Mouse (Mus musculus): ENCODE data around the gene Gm3336. TPM values are rescaled to one million over a fixed set of nuclear protein-coding genes. Genes with fewer than 3 reads are reported as not detected.

Gene Gm3336
- total RNA-seq, 2 experiments from 2014 or later: not detected

DNA sequence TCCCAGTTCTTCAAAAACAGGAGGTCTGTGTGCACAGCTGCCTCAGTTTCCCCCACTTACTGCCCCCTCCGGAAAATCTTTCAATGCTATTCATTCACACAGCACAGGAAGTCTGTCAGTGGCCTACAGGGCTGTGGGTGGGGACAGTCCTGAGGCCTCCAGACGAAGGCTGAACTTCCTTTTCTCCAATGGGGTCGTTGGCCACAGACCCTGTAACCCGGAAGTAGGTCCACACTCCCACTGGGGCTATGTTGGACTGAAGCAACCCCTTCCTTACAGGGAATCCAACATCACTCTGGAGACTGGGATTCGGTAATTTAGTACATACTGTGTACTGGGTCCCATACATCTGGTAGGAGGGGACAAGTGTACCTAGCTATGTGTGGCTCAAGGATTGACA is 24.7 kb upstream of the Gm3336 start:
- DNase-seq: no peak
- intact Hi-C loops (cut with DNase I): loop anchor here (2.0 kb wide), 1 partner anchor 19 kb away; no protein-coding TSS in a partner anchor

- DNase-seq: peak; percentile 56 to 63
- intact Hi-C loops (cut with DNase I): loop anchor here (2.0 kb wide), 1 partner anchor 21 kb away; no protein-coding TSS in a partner anchor
These were observed 22.9 kb upstream of the Gm3336 start for GRCm38 (mm10) chr8:70695318-70696018.

DNA sequence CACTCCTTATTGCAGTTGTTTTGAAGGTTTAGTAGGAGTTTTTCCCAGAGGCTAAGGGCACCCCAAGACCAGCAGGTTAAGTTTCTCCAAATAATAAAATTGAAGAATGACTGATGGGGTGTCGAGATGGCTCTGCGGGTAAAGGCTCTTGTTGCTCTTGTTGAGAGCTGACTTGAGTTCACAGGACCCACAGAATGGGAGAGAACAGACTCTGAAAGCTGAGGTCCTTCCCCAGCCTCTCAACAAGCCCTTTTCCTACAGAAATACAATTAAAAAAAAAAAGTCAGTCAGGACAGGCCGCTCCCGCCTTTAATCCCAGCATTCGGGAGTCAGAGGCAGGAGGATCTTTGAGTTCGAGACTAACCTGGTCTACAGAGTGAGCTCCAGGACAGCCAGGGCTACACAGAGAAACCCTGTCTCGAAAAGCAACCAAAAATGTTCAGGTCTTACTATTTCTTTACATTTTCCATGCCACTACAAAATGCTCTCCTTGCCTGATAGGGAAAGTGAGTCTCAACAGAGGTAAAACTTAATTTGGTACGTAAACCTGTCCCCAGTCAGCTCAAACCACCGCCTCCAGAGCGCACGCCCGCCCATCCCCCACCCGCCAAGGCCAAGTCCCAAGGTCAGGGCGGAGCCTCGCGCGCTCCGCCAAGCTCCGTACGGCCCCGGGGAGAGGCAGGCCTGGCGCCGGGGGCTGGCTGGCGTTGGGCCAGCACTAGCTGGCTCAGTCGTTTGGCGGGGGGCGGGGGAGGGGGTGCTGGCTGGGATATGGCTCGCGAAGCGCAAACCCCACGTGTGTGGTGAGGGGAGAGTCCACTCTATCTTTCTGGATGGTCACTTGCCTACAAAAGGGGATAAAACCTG is 22.1 kb upstream of the Gm3336 start:
- peak; percentile 84 for DNase-seq

GRCm38 (mm10) chr8:70696946-70697345 is 21.4 kb upstream of the Gm3336 start:
- no peak for DNase-seq

More for the DNA sequence above, 22.1 kb upstream of the Gm3336 start:
- intact Hi-C loops (cut with DNase I): no loop called here

GRCm38 (mm10) chr8:70697366-70698250 is 20.7 kb upstream of the Gm3336 start:
- intact Hi-C loops (cut with DNase I): no loop called here

More at GRCm38 (mm10) chr8:70696946-70697345, 21.4 kb upstream of the Gm3336 start:
- intact Hi-C loops (cut with DNase I): no loop called here

DNA sequence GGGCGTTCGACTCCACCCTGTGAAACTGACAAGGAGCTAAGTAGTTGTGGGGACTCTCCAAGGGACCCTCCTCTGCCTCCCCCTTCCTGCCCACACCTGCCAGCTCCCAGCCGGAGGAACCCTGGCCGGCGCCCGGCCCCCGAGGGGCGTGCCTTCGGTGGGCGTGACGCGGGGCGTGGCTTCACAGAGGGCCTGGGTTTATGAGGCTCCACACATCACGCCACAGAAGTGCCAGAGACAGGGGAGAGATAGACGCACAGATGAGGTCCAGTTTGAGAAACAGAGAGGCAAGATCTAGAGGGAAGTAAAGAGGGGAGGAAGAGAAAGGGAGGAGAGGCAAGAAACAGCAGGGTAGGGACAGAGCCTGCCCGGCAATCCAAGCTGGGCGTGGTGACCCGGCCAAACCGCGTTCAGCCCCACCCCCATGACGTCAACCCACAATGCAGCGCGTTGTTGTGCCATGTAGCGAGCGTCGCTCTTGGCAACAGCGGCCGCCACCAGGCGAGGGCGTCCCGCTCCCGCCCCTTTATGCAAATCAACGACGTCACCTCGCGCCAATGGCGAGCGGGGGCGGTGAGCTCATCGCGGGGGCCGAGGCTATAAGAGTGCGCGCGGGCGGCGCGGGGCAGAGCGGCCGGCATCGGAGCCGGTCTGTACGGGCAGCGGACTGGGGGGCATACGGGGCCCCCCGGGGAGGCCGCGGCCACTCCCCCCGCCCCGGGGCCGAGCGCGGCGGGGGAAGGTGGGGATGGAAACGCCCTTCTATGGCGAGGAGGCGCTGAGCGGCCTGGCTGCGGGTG is 19.8 kb upstream of the Gm3336 start, which contains the start of gene Jund:
Gene Jund, plus strand, starts transcription at position 640 of the 800 bp plus-strand sequence.
- intact Hi-C loops (cut with DNase I): no loop called here
- peak; percentile 100 for DNase-seq

More at GRCm38 (mm10) chr8:70697366-70698250, 20.7 kb upstream of the Gm3336 start:
- DNase-seq: no peak

DNA sequence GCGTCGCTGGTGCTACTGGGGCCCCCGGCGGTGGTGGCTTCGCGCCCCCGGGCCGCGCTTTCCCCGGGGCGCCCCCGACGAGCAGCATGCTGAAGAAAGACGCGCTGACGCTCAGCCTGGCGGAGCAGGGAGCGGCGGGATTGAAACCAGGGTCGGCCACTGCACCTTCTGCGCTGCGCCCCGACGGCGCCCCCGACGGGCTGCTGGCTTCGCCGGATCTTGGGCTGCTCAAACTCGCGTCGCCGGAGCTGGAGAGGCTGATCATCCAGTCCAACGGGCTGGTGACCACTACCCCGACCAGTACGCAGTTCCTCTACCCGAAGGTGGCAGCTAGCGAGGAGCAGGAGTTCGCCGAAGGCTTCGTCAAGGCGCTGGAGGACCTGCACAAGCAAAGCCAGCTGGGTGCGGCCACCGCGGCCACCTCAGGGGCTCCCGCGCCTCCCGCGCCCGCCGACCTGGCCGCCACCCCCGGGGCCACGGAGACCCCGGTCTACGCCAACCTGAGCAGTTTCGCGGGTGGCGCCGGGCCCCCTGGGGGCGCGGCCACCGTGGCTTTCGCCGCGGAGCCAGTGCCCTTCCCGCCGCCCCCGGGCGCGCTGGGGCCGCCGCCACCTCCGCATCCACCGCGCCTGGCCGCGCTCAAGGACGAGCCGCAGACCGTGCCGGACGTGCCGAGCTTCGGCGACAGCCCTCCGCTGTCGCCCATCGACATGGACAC is 19.1 kb upstream of the Gm3336 start:
- peak in 1 of 2 experiments; percentile 69 for DNase-seq
- intact Hi-C loops (cut with DNase I): no loop called here

DNA sequence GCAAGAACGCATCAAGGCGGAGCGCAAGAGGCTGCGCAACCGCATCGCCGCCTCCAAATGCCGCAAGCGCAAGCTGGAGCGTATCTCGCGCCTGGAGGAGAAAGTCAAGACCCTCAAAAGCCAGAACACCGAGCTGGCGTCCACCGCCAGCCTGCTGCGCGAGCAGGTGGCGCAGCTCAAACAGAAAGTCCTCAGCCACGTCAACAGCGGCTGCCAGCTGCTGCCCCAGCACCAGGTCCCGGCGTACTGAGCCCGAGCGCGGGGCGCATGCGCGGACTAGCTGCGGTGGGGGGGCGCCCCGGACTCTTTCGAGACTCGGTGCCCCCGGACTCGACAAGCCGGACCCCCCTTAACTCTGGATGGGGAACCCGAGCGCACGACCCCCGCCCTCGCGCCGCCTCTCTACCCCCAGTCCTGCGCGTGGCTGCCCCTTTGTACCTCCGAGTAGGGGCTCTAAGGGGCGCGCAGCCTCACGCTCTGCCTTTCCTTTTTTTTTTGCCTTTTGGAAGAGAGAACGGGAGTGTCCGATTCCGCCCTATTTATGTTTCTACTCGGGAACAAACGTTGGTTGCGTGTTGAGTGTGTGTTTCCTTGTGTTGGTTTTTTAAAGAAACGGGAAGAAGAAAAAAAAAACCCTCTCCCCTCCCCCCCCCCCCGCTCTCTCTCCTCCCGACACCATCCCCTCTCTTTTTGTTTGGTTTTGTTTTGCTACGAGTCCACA is 18.3 kb upstream of the Gm3336 start:
- intact Hi-C loops (cut with DNase I): loop anchor here (1.0 to 5.0 kb wide), 3 partner anchors 28 to 88 kb away; no protein-coding TSS in a partner anchor
- peak; percentile 84 to 85 for DNase-seq

GRCm38 (mm10) chr8:70700555-70700922 is 17.8 kb upstream of the Gm3336 start:
- DNase-seq: peak; percentile 90 to 92
- intact Hi-C loops (cut with DNase I): loop anchor here (1.0 to 5.0 kb wide), 3 partner anchors 28 to 88 kb away; no protein-coding TSS in a partner anchor

- DNase-seq: no peak
- intact Hi-C loops (cut with DNase I): loop anchor here (5.0 kb wide), 2 partner anchors 74 to 89 kb away; no protein-coding TSS in a partner anchor
These were observed 17.0 kb upstream of the Gm3336 start for GRCm38 (mm10) chr8:70701048-70701981.

- intact Hi-C loops (cut with DNase I): loop anchor here (5.0 kb wide), 2 partner anchors 75 to 90 kb away; no protein-coding TSS in a partner anchor
- DNase-seq: no peak
These were observed 16.1 kb upstream of the Gm3336 start for GRCm38 (mm10) chr8:70701982-70702841.

DNA sequence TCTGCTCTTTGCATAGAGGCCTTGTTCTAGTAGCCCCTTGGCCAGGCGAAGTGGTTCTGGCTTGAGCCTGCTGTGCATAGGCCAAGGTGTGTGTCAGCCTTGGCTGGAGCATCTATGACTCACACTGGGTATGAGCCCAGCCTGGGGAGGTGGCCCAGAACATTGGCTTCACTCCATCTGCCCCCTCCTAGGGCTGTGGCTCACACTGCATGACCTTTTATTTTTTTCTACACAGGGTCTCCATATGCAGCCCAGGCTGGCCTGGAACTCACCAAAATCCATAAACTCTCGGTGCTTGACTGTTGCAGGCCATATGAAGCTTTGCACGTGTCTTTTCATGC is 15.5 kb upstream of the Gm3336 start:
- intact Hi-C loops (cut with DNase I): loop anchor here (5.0 kb wide), 2 partner anchors 76 to 91 kb away; no protein-coding TSS in a partner anchor
- peak; percentile 83 to 88 for DNase-seq

DNA sequence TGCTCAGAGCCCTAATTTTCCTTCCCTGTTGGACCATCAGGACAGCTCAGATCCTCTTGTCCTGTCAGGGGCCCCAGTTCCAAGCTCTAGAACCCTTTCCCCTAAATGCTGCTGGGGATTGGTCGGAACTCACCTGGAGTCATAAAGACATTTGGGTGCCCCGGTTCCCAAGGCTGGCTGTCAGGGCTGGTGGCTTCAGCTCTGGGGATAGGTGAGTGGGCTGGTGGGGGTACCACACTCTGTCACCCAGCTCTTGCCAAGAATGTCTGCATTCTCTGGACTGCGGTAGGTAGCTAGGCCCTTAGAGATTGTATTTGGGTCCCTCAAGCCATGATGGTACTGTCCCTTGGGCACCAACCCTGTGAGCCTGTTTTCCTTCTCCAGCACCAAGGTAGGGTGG is 15.1 kb upstream of the Gm3336 start, which contains the start of gene Iqcn:
Gene Iqcn, plus strand, starts transcription at position 171 of the 400 bp plus-strand sequence.
- intact Hi-C loops (cut with DNase I): loop anchor here (5.0 kb wide), 2 partner anchors 76 to 91 kb away; no protein-coding TSS in a partner anchor
- DNase-seq: no peak

- no peak for DNase-seq
- intact Hi-C loops (cut with DNase I): no loop called here
These were observed 10.1 kb upstream of the Gm3336 start for GRCm38 (mm10) chr8:70708281-70708680.

GRCm38 (mm10) chr8:70709794-70710193 is 8.5 kb upstream of the Gm3336 start:
- no peak for DNase-seq
- intact Hi-C loops (cut with DNase I): no loop called here

GRCm38 (mm10) chr8:70710296-70710695 is 8.0 kb upstream of the Gm3336 start:
- DNase-seq: peak; percentile 47 to 54
- intact Hi-C loops (cut with DNase I): no loop called here

Measured in heart, postnatal 14 days (tissue).